Mouse (Mus musculus) kidney, adult 9 months (tissue): Measurements from ENCODE around the gene Gpr45.
"Not testable (repeated sequence)": the region's sequence is repeated elsewhere in the genome, so short reads cannot be mapped to it uniquely, and the experiment has no call there.

ENCODE experiments used
- DNase-seq: peaks from one replicate; pipeline ENCODE4 v3.0.0; 2022

Gene Gpr45

GRCm38 (mm10) chr1:42952734-42953481, at the start of gene Gpr45:
Gpr45 (plus strand) TSS chr1:42952872.
- DNase-seq, result no peak

GRCm38 (mm10) chr1:42905148-42905547, 47.5 kb upstream of the Gpr45 start:
- no peak for DNase-seq

GRCm38 (mm10) chr1:42906696-42907095, 46.0 kb upstream of the Gpr45 start:
- no peak for DNase-seq

GRCm38 (mm10) chr1:42907153-42907552, 45.5 kb upstream of the Gpr45 start:
- DNase-seq, result no peak

- peak; percentile 35 for DNase-seq
These were observed 37.6 kb upstream of the Gpr45 start for GRCm38 (mm10) chr1:42915062-42915461.

GRCm38 (mm10) chr1:42916719-42917118, 36.0 kb upstream of the Gpr45 start:
- DNase-seq, result no peak

GRCm38 (mm10) chr1:42917908-42918307, 34.8 kb upstream of the Gpr45 start:
- DNase-seq, result no peak

GRCm38 (mm10) chr1:42923924-42924323, 28.7 kb upstream of the Gpr45 start:
- DNase-seq, result no peak

GRCm38 (mm10) chr1:42933613-42934012, 19.1 kb upstream of the Gpr45 start:
- DNase-seq, result no peak

- no peak for DNase-seq
These were observed 4.2 kb upstream of the Gpr45 start for GRCm38 (mm10) chr1:42948486-42948885.

GRCm38 (mm10) chr1:42953482-42953822, 780 bp downstream of the Gpr45 start:
- no peak for DNase-seq

- no peak for DNase-seq
These were observed 4.2 kb downstream of the Gpr45 start for GRCm38 (mm10) chr1:42956828-42957227.

GRCm38 (mm10) chr1:42983082-42983771, 30.6 kb downstream of the Gpr45 start:
- no peak for DNase-seq

- no peak for DNase-seq
These were observed 31.4 kb downstream of the Gpr45 start for GRCm38 (mm10) chr1:42984119-42984518.

- DNase-seq, result no peak
These were observed 36.3 kb downstream of the Gpr45 start for GRCm38 (mm10) chr1:42988996-42989395.

GRCm38 (mm10) chr1:43006051-43006514, 53.4 kb downstream of the Gpr45 start:
- no peak for DNase-seq

GRCm38 (mm10) chr1:43006524-43006923, 53.9 kb downstream of the Gpr45 start:
- no peak for DNase-seq

GRCm38 (mm10) chr1:43010461-43010860, 57.8 kb downstream of the Gpr45 start:
- no peak for DNase-seq

- DNase-seq, result not testable (repeated sequence)
These were observed 62.5 kb downstream of the Gpr45 start for GRCm38 (mm10) chr1:43015153-43015685.

GRCm38 (mm10) chr1:43036014-43036413, 83.3 kb downstream of the Gpr45 start:
- no peak for DNase-seq

GRCm38 (mm10) chr1:43042271-43042670, 89.6 kb downstream of the Gpr45 start:
- DNase-seq, result no peak

GRCm38 (mm10) chr1:43045204-43045982, 92.7 kb downstream of the Gpr45 start:
- peak; percentile 13 for DNase-seq

GRCm38 (mm10) chr1:43046990-43047389, 94.3 kb downstream of the Gpr45 start:
- DNase-seq, result no peak
